Mouse (Mus musculus) heart, adult 2 months (tissue): Measurements from ENCODE around the gene Cfap298. TPM values are rescaled to one million over a fixed set of nuclear protein-coding genes. Genes with fewer than 3 reads are reported as not detected.

ENCODE experiments used
- DNase-seq, 2 experiments: peaks; one replicate each; pipeline ENCODE4 v3.0.0; 2021
- H3K27ac ChIP-seq: fragments of 200-600 bp; 2 replicates; pipeline ENCODE4 v1.8.1; 2022
- H3K27me3 ChIP-seq: fragments of 200-500 bp; 2 replicates; pipeline ENCODE4 v1.6.1; 2012; ENCODE audit warnings: mild to moderate bottlenecking, low read length, inconsistent platforms, mixed read lengths; ENCODE audit not compliant: control insufficient read depth, insufficient read depth
- H3K36me3 ChIP-seq: fragments of 200-500 bp; 2 replicates; pipeline ENCODE4 v1.6.1; 2012; ENCODE audit warnings: low read length, inconsistent platforms; ENCODE audit not compliant: control insufficient read depth, insufficient read depth
- H3K4me1 ChIP-seq: fragments of 200-500 bp; 2 replicates; pipeline ENCODE4 v1.6.1; 2011; ENCODE audit warnings: low read length; ENCODE audit not compliant: control insufficient read depth, insufficient read depth
- H3K4me3 ChIP-seq: fragments of 200-600 bp; 2 replicates; pipeline ENCODE4 v1.8.1; 2022
- H3K79me2 ChIP-seq: fragments of 200-500 bp; replicated peaks from 2 replicates; pipeline ENCODE4 v1.6.1; 2012; ENCODE audit warnings: mild to moderate bottlenecking, inconsistent platforms, low read length, moderate library complexity, mixed read lengths; ENCODE audit not compliant: control insufficient read depth, insufficient read depth
- H3K9ac ChIP-seq: fragments of 200-500 bp; 2 replicates; pipeline ENCODE4 v1.6.1; 2012; ENCODE audit warnings: low read depth, mild to moderate bottlenecking, control low read depth, inconsistent platforms, low read length, mixed read lengths
- CTCF ChIP-seq: fragments of 200-600 bp; IDR thresholded peaks from 2 replicates; pipeline ENCODE4 v1.8.1; 2022; ENCODE audit warnings: antibody characterized with exemption, mild to moderate bottlenecking, moderate library complexity
- EP300 ChIP-seq: fragments of 200-500 bp; IDR thresholded peaks from 2 replicates; pipeline ENCODE4 v1.6.1; 2011; ENCODE audit warnings: low read depth, low read length, control low read depth; ENCODE audit not compliant: insufficient read depth
- POLR2A ChIP-seq: fragments of 200-500 bp; IDR thresholded peaks from 2 replicates; pipeline ENCODE4 v1.6.1; 2011; ENCODE audit warnings: mild to moderate bottlenecking, low read depth, low read length, control low read depth; ENCODE audit not compliant: insufficient read depth
- WGBS: fragments of 180-500 bp; shearing (Covaris S2); methylation state at CpG from one replicate; pipeline ENCODE4 v1.1.7; 2018; 5-methylcytosine and 5-hydroxymethylcytosine counted together
- intact Hi-C: fragments of 180-260 bp; cut with DNase I; formaldehyde crosslinking; loops from one replicate; pipeline ENCODE4 v1.15.1; 2025
- polyA plus RNA-seq: library from polyadenylated mRNA; depleted of rRNA; stranded (reverse); fragments of >200 nt; gene quantifications from 2 replicates; pipeline ENCODE4 v1.2.3, GENCODE M21; 2012
- total RNA-seq, 2 experiments: library from RNA; stranded (reverse); gene quantifications; 2 replicates each; pipeline ENCODE4 v1.2.3; 2021

Cfap298 gene
- total and polyA plus RNA-seq, 3 experiments: 8.2 to 27.5 (median 24.2) TPM

GRCm38 (mm10) chr16:90907250-90907649, 27.7 kb downstream of the Cfap298 start:
- Histone ChIP-seq H3K27me3 (no peaks in the 10 kb centered on the region), H3K27ac (no peak overlapping the region), H3K4me1 (peaks cover 9% of the 10 kb centered on the region), H3K4me3 (no peak overlapping the region), H3K36me3 (no peaks in the 10 kb centered on the region), H3K9ac (no peak overlapping the region), H3K79me2 (no peaks in the 10 kb centered on the region)
- TF ChIP-seq EP300 (no peak), POLR2A (no peak), CTCF (no peak)
- WGBS: 71% methylated on average over 7 of the region's 7 CpGs
- intact Hi-C loops: no loop called here
- no peak for DNase-seq

GRCm38 (mm10) chr16:90903300-90903699, 31.6 kb downstream of the Cfap298 start:
- Histone ChIP-seq H3K9ac (no peak overlapping the region), H3K4me3 (no peak overlapping the region), H3K27me3 (no peaks in the 10 kb centered on the region), H3K4me1 (peaks cover 6% of the 10 kb centered on the region; the same call in 1 of the 2 replicates), H3K27ac (no peak overlapping the region), H3K79me2 (no peaks in the 10 kb centered on the region), H3K36me3 (no peaks in the 10 kb centered on the region)
- WGBS: 53% methylated on average over 5 of the region's 5 CpGs
- TF ChIP-seq EP300 (no peak), POLR2A (no peak), CTCF (no peak)
- no peak for DNase-seq
- intact Hi-C loops: no loop called here

- H3K27me3 ChIP-seq: no peaks in the 10 kb centered on the region
- no peak overlapping the region for H3K4me3 ChIP-seq
- H3K4me1 ChIP-seq: peaks cover 6% of the 10 kb centered on the region; the same call in 1 of the 2 replicates
- 8% methylated on average over 4 of the region's 4 CpGs for WGBS
- DNase-seq: no peak
- no peaks in the 10 kb centered on the region for H3K79me2 ChIP-seq
- H3K27ac ChIP-seq: no peak overlapping the region
- H3K9ac ChIP-seq: no peak overlapping the region
- TF ChIP-seq POLR2A (no peak), CTCF (no peak), EP300 (peak; percentile 40; the same call in 1 of the 2 replicates)
- no peaks in the 10 kb centered on the region for H3K36me3 ChIP-seq
- intact Hi-C loops: no loop called here
These were observed 33.5 kb downstream of the Cfap298 start for GRCm38 (mm10) chr16:90901364-90901763.

- Histone ChIP-seq H3K9ac (no peak overlapping the region), H3K36me3 (no peaks in the 10 kb centered on the region), H3K27ac (no peak overlapping the region), H3K4me1 (peaks cover 6% of the 10 kb centered on the region; the same call in 1 of the 2 replicates), H3K79me2 (no peaks in the 10 kb centered on the region), H3K27me3 (no peaks in the 10 kb centered on the region), H3K4me3 (no peak overlapping the region)
- DNase-seq: no peak
- WGBS: 63% methylated on average over 12 of the region's 12 CpGs
- intact Hi-C loops: no loop called here
- no peak for TF ChIP-seq CTCF
- TF ChIP-seq POLR2A: no peak
- TF ChIP-seq EP300: no peak
These were observed 35.4 kb downstream of the Cfap298 start for GRCm38 (mm10) chr16:90899498-90899897.

DNA sequence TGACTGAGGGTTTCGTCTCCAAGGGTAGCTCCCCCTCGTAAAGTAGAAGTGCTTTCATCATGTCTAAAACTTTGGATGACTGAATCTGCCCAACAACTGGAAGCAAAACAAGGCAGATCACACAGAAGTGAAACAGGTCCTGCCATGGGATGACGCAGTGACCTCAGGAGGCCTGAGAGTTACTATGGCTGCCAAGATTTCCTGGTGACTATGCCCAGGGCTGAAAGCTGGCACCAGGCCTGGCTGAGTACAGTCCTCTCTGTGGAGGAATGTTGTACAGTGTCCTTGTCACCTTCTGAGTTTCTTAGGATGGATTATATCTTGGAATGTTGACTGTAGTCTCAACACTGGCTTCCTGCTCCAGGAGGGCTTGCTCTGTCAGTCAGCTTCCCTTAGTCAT, 37.3 kb downstream of the Cfap298 start:
- intact Hi-C loops: no loop called here

GRCm38 (mm10) chr16:90893792-90894191, 41.1 kb downstream of the Cfap298 start:
- no peak for DNase-seq
- Histone ChIP-seq H3K36me3 (no peaks in the 10 kb centered on the region), H3K27me3 (no peaks in the 10 kb centered on the region), H3K27ac (no peak overlapping the region), H3K4me1 (peaks cover 7% of the 10 kb centered on the region), H3K9ac (no peak overlapping the region), H3K79me2 (no peaks in the 10 kb centered on the region), H3K4me3 (no peak overlapping the region)
- intact Hi-C loops: no loop called here
- no peak for TF ChIP-seq EP300
- no peak for TF ChIP-seq POLR2A
- no peak for TF ChIP-seq CTCF
- 54% methylated on average over 9 of the region's 9 CpGs for WGBS

More for the DNA sequence above, 37.3 kb downstream of the Cfap298 start:
- Histone ChIP-seq H3K36me3 (no peaks in the 10 kb centered on the region), H3K9ac (no peak overlapping the region), H3K27me3 (no peaks in the 10 kb centered on the region), H3K4me3 (no peak overlapping the region), H3K4me1 (peaks cover 6% of the 10 kb centered on the region; the same call in 1 of the 2 replicates), H3K79me2 (no peaks in the 10 kb centered on the region), H3K27ac (no peak overlapping the region)
- 64% methylated on average over 3 of the region's 3 CpGs for WGBS
- peak; percentile 71; the same call in 1 of the 2 replicates for TF ChIP-seq EP300
- no peak for TF ChIP-seq CTCF
- peak; percentile 58 to 71 for DNase-seq
